Mouse (Mus musculus) heart, embryonic 15.5 days (tissue): Measurements from ENCODE around the gene Med29. TPM values are rescaled to one million over a fixed set of nuclear protein-coding genes. Genes with fewer than 3 reads are reported as not detected.

Experiments used
- ATAC-seq: fragments of 200-750 bp; cut with Nextera tagmentation; replicated peaks from 2 replicates; pipeline ENCODE4 v1.8.0; 2017; ENCODE audit warnings: low read depth, moderate TSS enrichment; ENCODE audit not compliant: insufficient number of reproducible peaks, insufficient read depth, low FRiP score
- H3K27ac ChIP-seq: fragments of 300-500 bp; sonication (generic); 2 replicates; pipeline ENCODE4 v1.5.1; 2015; ENCODE audit warnings: mild to moderate bottlenecking, inconsistent platforms
- H3K27me3 ChIP-seq: fragments of 300-500 bp; sonication (generic); 2 replicates; pipeline ENCODE4 v1.6.1; 2015; ENCODE audit warnings: inconsistent platforms
- H3K36me3 ChIP-seq: fragments of 300-500 bp; sonication (generic); 2 replicates; pipeline ENCODE4 v1.6.1; 2015; ENCODE audit warnings: mild to moderate bottlenecking, inconsistent platforms
- H3K4me1 ChIP-seq: fragments of 300-500 bp; sonication (generic); replicated peaks from 2 replicates; pipeline ENCODE4 v1.6.1; 2015; ENCODE audit warnings: inconsistent platforms
- H3K4me2 ChIP-seq: fragments of 300-500 bp; sonication (generic); 2 replicates; pipeline ENCODE4 v1.6.1; 2015; ENCODE audit warnings: inconsistent platforms, mild to moderate bottlenecking, moderate library complexity
- H3K4me3 ChIP-seq: fragments of 300-500 bp; sonication (generic); 2 replicates; pipeline ENCODE4 v1.5.1; 2015; ENCODE audit warnings: mild to moderate bottlenecking, inconsistent platforms
- H3K9ac ChIP-seq: fragments of 300-500 bp; sonication (generic); 2 replicates; pipeline ENCODE4 v1.6.1; 2015; ENCODE audit warnings: mild to moderate bottlenecking, inconsistent platforms
- H3K9me3 ChIP-seq: fragments of 300-500 bp; sonication (generic); replicated peaks from 2 replicates; pipeline ENCODE4 v1.6.1; 2016; ENCODE audit warnings: inconsistent platforms
- WGBS: fragments of 180-500 bp; shearing (Covaris S2); methylation state at CpG from one replicate; pipeline ENCODE4 v1.1.7; 2015; ENCODE audit warnings: mixed read lengths; 5-methylcytosine and 5-hydroxymethylcytosine counted together
- polyA plus RNA-seq: library from polyadenylated mRNA; unstranded; fragments of >200 nt; fragmentation: Nextera tagmentation; extraction: Ambion mirVana; gene quantifications from 2 replicates; pipeline ENCODE4 v1.2.1, GENCODE M21; 2015

The Med29 gene
- polyA plus RNA-seq, 1 experiment from 2014 or later: 42.0 TPM

DNA sequence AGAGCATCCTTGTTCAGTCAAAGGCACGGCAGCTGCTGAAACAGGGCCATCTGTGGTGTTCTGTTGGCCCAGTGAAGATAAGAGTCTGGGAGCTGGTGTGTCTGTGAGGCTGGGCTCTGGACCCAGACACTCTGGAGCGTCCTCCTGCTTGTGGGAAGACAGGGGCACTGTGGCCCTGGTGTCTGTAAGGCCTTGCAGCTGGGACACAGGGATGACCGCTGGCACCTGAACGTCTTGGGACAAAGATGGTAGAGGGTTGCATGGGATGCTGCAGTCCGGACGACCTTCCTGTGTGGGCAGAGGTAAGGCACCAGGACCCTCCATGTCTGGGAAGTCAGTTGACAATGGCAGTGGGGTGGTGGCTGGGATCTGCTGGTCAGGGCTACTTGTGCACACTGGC, 32.2 kb downstream of the Med29 start:
- Histone ChIP-seq H3K27me3 (no peaks in the 10 kb centered on the region), H3K36me3 (peaks cover 58% of the 10 kb centered on the region), H3K9me3 (no peaks in the 10 kb centered on the region), H3K4me1 (peaks cover 41% of the 10 kb centered on the region), H3K9ac (no peak overlapping the region), H3K4me3 (no peak overlapping the region), H3K4me2 (no peak overlapping the region), H3K27ac (no peak overlapping the region)
- 85% methylated on average over 6 of the region's 6 CpGs for WGBS
- ATAC-seq: no peak

DNA sequence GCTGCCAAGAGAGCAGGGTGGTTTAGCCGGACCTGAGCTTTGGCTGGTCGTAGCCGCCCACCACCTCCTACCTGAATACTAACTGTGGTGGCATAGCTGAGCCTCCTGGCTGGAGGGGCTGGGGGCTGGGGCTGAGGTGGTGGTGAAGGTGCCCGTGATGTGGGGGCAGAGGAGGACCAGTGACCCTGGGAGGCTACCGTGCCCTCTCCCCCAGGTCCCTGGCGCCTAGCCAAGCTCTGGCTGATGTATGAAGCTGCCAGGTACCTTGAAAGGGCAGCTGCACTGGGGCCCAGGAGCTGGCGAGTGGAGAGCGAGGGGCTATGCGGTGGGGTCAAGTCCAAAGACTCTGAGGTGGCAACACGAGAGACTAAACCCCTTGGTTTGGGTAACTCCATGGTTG, 32.7 kb downstream of the Med29 start:
- no peak overlapping the region for H3K27ac ChIP-seq
- H3K9ac ChIP-seq: no peak overlapping the region
- no peak overlapping the region for H3K4me3 ChIP-seq
- H3K9me3 ChIP-seq: no peaks in the 10 kb centered on the region
- peaks cover 41% of the 10 kb centered on the region for H3K4me1 ChIP-seq
- no peak overlapping the region for H3K4me2 ChIP-seq
- ATAC-seq: no peak
- no peaks in the 10 kb centered on the region for H3K27me3 ChIP-seq
- H3K36me3 ChIP-seq: peaks cover 53% of the 10 kb centered on the region
- 79% methylated on average over 10 of the region's 10 CpGs for WGBS

DNA sequence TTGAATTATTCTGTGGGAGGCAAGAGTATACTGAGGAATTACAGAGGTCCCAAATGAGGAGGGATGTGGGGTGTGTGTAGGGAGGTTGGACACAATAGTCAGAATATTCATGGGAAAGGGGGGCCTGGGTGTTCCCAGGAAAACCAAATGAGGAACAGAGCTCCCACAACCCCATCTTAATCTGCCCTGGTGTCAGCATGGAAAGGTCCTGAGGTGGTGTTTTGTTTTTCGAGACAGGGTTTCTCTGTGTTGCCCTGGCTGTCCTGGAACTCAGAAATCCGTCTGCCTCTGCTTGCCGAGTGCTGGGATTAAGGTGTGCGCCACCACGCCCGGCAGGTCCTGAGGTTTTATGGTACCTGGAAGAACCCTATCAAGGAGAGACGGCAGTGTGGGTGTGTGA, 34.1 kb downstream of the Med29 start:
- peaks cover 51% of the 10 kb centered on the region for H3K36me3 ChIP-seq
- peaks cover 41% of the 10 kb centered on the region for H3K4me1 ChIP-seq
- H3K27ac ChIP-seq: peak overlapping the region; percentile 83
- WGBS: 53% methylated on average over 7 of the region's 7 CpGs
- H3K4me3 ChIP-seq: no peak overlapping the region
- no peak for ATAC-seq
- peak overlapping the region; percentile 10; the same call in 1 of the 2 replicates for H3K9ac ChIP-seq
- H3K9me3 ChIP-seq: no peaks in the 10 kb centered on the region
- peak overlapping the region; percentile 17; the same call in 1 of the 2 replicates for H3K4me2 ChIP-seq
- H3K27me3 ChIP-seq: no peaks in the 10 kb centered on the region

DNA sequence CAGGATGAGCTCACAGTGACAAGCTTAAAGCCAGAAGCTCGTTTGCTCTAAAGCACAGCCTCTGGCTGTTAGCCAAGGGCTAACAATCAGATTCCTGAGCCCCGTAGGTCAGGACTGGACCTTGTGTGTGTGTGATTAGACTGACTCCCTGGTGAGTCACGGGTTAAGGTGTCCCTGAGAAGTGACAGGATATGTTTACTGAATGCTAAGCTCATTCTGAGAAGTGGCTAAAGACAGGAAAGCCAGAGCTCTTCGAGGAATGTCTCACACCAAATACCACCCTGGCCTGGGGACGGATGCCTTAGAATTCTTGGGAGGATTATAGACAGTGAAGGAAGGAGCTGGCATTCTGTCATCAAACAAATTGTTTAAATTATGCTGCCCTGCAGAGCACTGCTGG, 34.5 kb downstream of the Med29 start:
- Histone ChIP-seq H3K4me2 (peak overlapping the region; percentile 17; the same call in 1 of the 2 replicates), H3K36me3 (peaks cover 53% of the 10 kb centered on the region), H3K9me3 (no peaks in the 10 kb centered on the region), H3K9ac (peak overlapping the region; percentile 10; the same call in 1 of the 2 replicates), H3K27me3 (no peaks in the 10 kb centered on the region), H3K4me1 (peaks cover 41% of the 10 kb centered on the region), H3K27ac (peak overlapping the region; percentile 83), H3K4me3 (no peak overlapping the region)
- WGBS: 3% methylated on average over 5 of the region's 5 CpGs
- ATAC-seq: peak; percentile 13; the same call in 1 of the 2 replicates

DNA sequence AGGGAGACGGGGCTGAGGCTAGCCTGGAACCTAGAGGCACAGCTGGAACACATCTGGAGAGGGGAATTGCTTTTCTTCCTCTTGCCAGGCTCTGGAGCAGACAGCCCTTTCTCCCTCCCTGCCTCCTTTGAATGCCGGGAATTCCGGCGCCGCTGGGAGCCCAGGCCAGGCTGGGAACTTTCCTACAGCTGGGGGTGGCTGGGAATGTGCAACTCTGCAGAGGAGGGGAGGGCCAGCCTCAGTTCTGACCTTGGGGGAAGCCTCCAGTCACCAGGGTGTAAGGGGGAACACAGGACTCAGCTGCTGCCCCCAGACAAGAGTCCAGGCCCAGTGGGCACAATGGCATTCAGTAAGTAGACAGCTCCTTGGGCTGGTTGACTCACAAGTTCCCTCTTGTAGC, 35.5 kb downstream of the Med29 start:
- no peaks in the 10 kb centered on the region for H3K27me3 ChIP-seq
- H3K36me3 ChIP-seq: peaks cover 56% of the 10 kb centered on the region
- H3K4me2 ChIP-seq: no peak overlapping the region
- H3K27ac ChIP-seq: peak overlapping the region; percentile 83
- H3K4me1 ChIP-seq: peaks cover 38% of the 10 kb centered on the region
- H3K9ac ChIP-seq: 0 out of 2 replicates have a peak overlapping the region, but pooled peaks have one; percentile 5
- H3K9me3 ChIP-seq: no peaks in the 10 kb centered on the region
- peak; percentile 67 for ATAC-seq
- H3K4me3 ChIP-seq: no peak overlapping the region
- WGBS: under 1% methylated on average over 5 of the region's 5 CpGs

DNA sequence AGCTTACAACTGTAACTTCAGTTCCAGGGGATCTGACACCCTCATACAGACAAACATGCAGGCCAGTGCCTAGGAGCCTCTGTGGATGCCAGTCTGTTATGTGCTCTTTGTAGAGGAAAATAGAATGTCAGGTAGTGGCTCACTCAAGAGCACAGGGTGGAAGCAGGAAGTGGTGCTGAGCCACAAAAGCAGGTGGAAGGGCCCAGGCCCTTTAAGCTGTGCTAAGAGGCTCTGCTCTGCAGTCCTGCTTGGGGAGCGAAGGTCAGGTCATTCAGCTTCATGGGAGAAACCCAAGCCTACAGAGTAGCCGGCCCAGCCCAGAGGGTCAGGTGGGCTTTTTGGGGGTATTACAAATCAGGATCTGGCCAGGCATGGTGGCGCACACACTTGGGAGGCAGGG, 37.3 kb downstream of the Med29 start:
- H3K4me1 ChIP-seq: peaks cover 43% of the 10 kb centered on the region
- H3K9me3 ChIP-seq: no peaks in the 10 kb centered on the region
- H3K4me3 ChIP-seq: no peak overlapping the region
- H3K9ac ChIP-seq: no peak overlapping the region
- no peak overlapping the region for H3K27ac ChIP-seq
- WGBS: 85% methylated on average over 3 of the region's 3 CpGs
- ATAC-seq: no peak
- no peaks in the 10 kb centered on the region for H3K27me3 ChIP-seq
- no peak overlapping the region for H3K4me2 ChIP-seq
- H3K36me3 ChIP-seq: peaks cover 40% of the 10 kb centered on the region

DNA sequence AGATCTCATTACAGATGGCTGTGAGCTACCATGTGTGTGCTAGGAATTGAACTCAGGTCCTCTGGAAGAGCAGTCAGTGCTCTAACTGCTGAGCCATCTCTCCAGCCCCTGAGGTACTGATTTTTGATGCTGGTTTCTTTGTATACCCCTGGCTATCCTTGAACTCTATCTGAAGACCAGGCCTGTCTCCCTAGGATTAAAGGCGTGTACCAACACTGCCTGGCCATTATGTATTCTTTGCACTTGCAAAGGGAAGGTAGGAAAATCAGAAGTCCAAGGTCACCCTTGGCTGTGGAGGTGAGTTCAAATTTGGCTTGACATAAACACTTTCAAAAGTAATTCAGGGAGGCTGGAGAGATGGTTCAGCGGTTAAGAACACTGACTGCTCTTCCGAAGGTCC, 37.9 kb downstream of the Med29 start:
- Histone ChIP-seq H3K36me3 (peaks cover 34% of the 10 kb centered on the region), H3K27ac (no peak overlapping the region), H3K4me1 (peaks cover 42% of the 10 kb centered on the region), H3K4me2 (no peak overlapping the region), H3K27me3 (no peaks in the 10 kb centered on the region), H3K4me3 (no peak overlapping the region), H3K9me3 (no peaks in the 10 kb centered on the region), H3K9ac (no peak overlapping the region)
- no peak for ATAC-seq
- WGBS: 91% methylated on average over 3 of the region's 3 CpGs

DNA sequence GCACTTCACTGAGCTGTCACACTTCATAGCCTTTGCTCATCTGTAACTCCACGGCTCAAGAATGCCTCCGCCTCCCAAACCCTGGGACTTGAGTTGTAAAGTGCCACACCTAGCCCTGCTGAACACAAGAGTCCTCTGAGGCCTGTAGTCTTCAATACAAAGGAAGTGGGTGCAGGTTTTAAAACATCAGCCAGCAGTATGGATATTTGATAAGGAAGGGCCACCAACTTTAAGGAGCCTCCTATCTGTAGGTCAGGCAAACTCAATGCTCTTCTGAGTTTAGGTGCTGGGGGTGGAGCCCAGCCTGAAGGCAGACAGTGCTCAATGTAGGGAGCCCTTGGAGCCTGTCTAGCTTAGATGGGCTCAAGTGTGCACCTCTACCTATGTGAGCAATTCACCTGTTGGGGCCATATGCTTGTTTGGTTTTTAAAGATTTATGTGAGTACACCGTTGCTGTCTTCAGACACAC, 38.4 kb downstream of the Med29 start:
- 86% methylated on average over 3 of the region's 3 CpGs for WGBS

DNA sequence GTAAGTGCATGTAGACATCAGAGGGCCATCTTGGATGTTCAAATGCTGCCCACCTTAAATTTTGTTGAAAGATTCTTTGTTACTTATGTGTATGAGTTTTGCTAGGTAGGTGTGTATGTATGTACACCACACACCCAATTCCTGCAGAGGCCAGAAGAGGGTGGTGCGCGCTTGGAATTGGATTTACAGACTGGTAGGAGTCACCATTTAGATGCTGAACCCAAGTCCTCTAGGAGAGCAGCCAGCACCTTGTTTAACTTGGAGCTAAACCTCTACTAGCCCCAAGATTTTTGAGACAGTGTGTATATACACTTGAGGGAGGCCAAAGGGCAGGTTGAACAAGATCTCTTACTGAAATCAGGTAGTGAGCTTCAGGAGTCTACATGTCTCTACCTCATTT, 39.2 kb downstream of the Med29 start:
- Histone ChIP-seq H3K27me3 (no peaks in the 10 kb centered on the region), H3K27ac (no peak overlapping the region), H3K4me3 (no peak overlapping the region), H3K36me3 (peaks cover 27% of the 10 kb centered on the region), H3K4me2 (no peak overlapping the region), H3K9me3 (no peaks in the 10 kb centered on the region), H3K4me1 (peaks cover 35% of the 10 kb centered on the region), H3K9ac (no peak overlapping the region)
- no peak for ATAC-seq
- WGBS: 90% methylated on average over 2 of the region's 2 CpGs

More for the DNA sequence above, 38.4 kb downstream of the Med29 start:
- Histone ChIP-seq H3K4me3 (no peak overlapping the region), H3K36me3 (peaks cover 30% of the 10 kb centered on the region), H3K27ac (no peak overlapping the region), H3K27me3 (no peaks in the 10 kb centered on the region), H3K4me1 (peaks cover 44% of the 10 kb centered on the region), H3K4me2 (no peak overlapping the region), H3K9me3 (no peaks in the 10 kb centered on the region), H3K9ac (no peak overlapping the region)
- ATAC-seq: no peak

DNA sequence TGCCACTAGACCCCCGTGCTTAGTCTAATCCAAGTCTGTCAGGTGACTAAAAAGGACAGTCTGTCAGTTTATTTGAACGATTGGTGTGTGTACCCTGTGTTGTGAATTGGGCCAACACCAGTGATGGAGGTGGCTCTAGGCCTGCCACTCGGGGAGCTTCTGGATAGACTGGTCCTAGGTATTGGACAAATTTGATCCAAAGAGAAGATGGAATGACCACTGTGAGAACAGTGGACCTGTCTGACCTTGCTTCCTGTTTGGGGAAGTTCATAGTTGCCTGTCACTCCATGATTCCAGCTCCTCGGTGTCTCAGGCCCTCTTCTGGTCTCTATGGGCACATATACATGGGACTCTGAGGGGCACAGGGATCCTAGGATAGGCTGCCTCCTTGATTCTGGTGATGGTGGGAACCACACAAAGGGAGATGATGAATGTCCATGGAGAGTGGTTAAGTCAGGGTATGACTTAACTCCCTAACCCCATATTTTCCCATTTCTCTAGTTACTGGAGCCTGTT, 40.8 kb downstream of the Med29 start:
- Histone ChIP-seq H3K27me3 (no peaks in the 10 kb centered on the region), H3K4me3 (peak overlapping the region; percentile 81), H3K4me1 (peaks cover 23% of the 10 kb centered on the region), H3K27ac (no peak overlapping the region), H3K4me2 (peak overlapping the region; percentile 77), H3K36me3 (peaks cover 27% of the 10 kb centered on the region), H3K9me3 (no peaks in the 10 kb centered on the region), H3K9ac (peak overlapping the region; percentile 97)
- WGBS: 31% methylated on average over 4 of the region's 4 CpGs
- no peak for ATAC-seq

DNA sequence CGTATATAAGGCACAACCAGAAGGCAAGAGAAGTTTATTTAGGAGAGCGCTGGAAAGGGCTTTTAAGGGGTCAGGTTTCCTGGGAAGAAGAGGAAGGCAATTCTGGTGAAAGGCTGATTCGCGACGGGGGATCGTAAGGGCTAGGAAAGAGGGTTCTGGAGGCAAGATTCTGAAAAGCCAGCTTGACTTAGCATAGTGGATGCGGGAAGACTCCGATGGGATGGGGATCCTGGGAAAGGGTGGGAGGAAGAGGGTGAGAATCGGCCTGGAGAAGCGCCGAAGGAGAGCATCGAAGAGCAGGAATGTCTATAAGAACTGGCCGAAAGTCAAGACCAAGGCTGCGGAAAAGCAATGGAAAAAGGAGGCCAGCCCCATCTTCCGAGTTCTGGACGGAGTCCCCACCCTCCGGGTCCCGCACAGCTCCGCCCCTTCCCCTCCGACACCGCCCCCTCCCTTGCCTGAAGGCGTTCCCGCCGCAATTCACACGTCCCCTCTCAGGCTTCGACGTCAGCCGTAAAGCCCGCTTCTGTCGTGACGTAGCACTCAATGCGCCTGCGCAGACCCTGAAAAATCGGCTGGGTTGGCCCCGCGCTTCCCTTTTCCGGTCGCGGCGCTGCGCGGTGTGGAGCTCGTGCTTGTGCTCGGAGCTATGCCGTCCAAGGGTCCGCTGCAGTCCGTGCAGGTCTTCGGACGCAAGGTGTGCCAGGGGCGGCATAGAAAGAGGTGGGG, 42.2 kb downstream of the Med29 start, which contains the start of gene Rps16:
Rps16 (plus strand) TSS at position 498 of the 729 bp plus-strand sequence.
- Histone ChIP-seq H3K9me3 (no peaks in the 10 kb centered on the region), H3K36me3 (peaks cover 27% of the 10 kb centered on the region), H3K4me1 (peaks cover 21% of the 10 kb centered on the region), H3K27ac (peak within 1 kb of the TSS; percentile 87), H3K27me3 (no peaks in the 10 kb centered on the region), H3K4me3 (peak within 1 kb of the TSS; percentile 81), H3K4me2 (peak within 1 kb of the TSS; percentile 77), H3K9ac (peak within 1 kb of the TSS; percentile 97)
- under 1% methylated on average over 50 of the region's 50 CpGs for WGBS
- ATAC-seq: peak; percentile 94
